Mouse (Mus musculus): Measurements from ENCODE around the gene Ankrd37.

Ankrd37 gene

GRCm38 (mm10) chr8:46005596-46005995, at the start of gene Ankrd37:
Ankrd37 (minus strand) TSS chr8:46005707.
- DNase-seq: no peak

- DNase-seq: no peak
Measured at GRCm38 (mm10) chr8:46040260-46040659, 34.8 kb upstream of the Ankrd37 start.

GRCm38 (mm10) chr8:46039666-46040065, 34.2 kb upstream of the Ankrd37 start:
- DNase-seq: no peak

- DNase-seq: no peak
Measured at GRCm38 (mm10) chr8:46036217-46036616, 30.7 kb upstream of the Ankrd37 start.

GRCm38 (mm10) chr8:46024392-46024791, 18.9 kb upstream of the Ankrd37 start:
- DNase-seq: no peak

GRCm38 (mm10) chr8:46022758-46023157, 17.3 kb upstream of the Ankrd37 start:
- no peak for DNase-seq

GRCm38 (mm10) chr8:46022203-46022602, 16.7 kb upstream of the Ankrd37 start:
- no peak for DNase-seq

- peak; percentile 24 for DNase-seq
Measured at GRCm38 (mm10) chr8:46010746-46011680, 5.5 kb upstream of the Ankrd37 start.

GRCm38 (mm10) chr8:46010306-46010705, 4.8 kb upstream of the Ankrd37 start:
- no peak for DNase-seq

GRCm38 (mm10) chr8:46007050-46007672, 1.7 kb upstream of the Ankrd37 start:
- no peak for DNase-seq

- peak; percentile 100 for DNase-seq
Measured at GRCm38 (mm10) chr8:45999784-46000705, 5.5 kb downstream of the Ankrd37 start.

- DNase-seq: no peak
Measured at GRCm38 (mm10) chr8:45999138-45999783, 6.2 kb downstream of the Ankrd37 start, which contains the start of gene Lrp2bp. Lrp2bp (plus strand) TSS chr8:45999303.

- peak; percentile 37 for DNase-seq
Measured at GRCm38 (mm10) chr8:45998228-45998627, 7.3 kb downstream of the Ankrd37 start.

GRCm38 (mm10) chr8:45995576-45995975, 9.9 kb downstream of the Ankrd37 start:
- no peak for DNase-seq

GRCm38 (mm10) chr8:45994111-45994510, 11.4 kb downstream of the Ankrd37 start:
- DNase-seq: no peak

- DNase-seq: no peak
Measured at GRCm38 (mm10) chr8:45990631-45991310, 14.7 kb downstream of the Ankrd37 start.

- no peak for DNase-seq
Measured at GRCm38 (mm10) chr8:45988189-45988588, 17.3 kb downstream of the Ankrd37 start.

GRCm38 (mm10) chr8:45986665-45987064, 18.8 kb downstream of the Ankrd37 start:
- DNase-seq: no peak

GRCm38 (mm10) chr8:45975837-45976468, 29.6 kb downstream of the Ankrd37 start:
- DNase-seq: no peak

- DNase-seq: peak; percentile 99
Measured at GRCm38 (mm10) chr8:45975126-45975836, 30.2 kb downstream of the Ankrd37 start, which contains the start of the genes 1700029J07Rik and Ufsp2. 1700029J07Rik (minus strand) TSS chr8:45975252. Ufsp2 (plus strand) TSS chr8:45975528.
